Mouse (Mus musculus) forebrain, embryonic 14.5 days (tissue): ENCODE data around the gene Dock10. TPM values are rescaled to one million over a fixed set of nuclear protein-coding genes. Genes with fewer than 3 reads are reported as not detected.

Source experiments
- ATAC-seq: fragments of 200-750 bp; cut with Nextera tagmentation; 2 replicates; pipeline ENCODE4 v1.8.0; 2017; ENCODE audit warnings: mild to moderate bottlenecking, moderate library complexity
- DNase-seq: peaks from one replicate; pipeline ENCODE4 v3.0.0-alpha.2; 2015; ENCODE audit warnings: low spot score
- H3K27ac ChIP-seq: fragments of 300-500 bp; sonication (generic); 2 replicates; pipeline ENCODE4 v1.5.1; 2014; ENCODE audit warnings: low read depth, mild to moderate bottlenecking, control low read depth, low read length, moderate library complexity
- H3K27me3 ChIP-seq: fragments of 300-500 bp; sonication (generic); replicated peaks from 2 replicates; pipeline ENCODE4 v1.6.1; 2014; ENCODE audit warnings: low read length, control low read depth, mixed read lengths; ENCODE audit not compliant: control insufficient read depth, insufficient read depth
- H3K36me3 ChIP-seq: fragments of 300-500 bp; sonication (generic); 2 replicates; pipeline ENCODE4 v1.6.1; 2014; ENCODE audit warnings: low read length, control low read depth; ENCODE audit not compliant: control insufficient read depth, insufficient read depth
- H3K4me1 ChIP-seq: fragments of 300-500 bp; sonication (generic); 2 replicates; pipeline ENCODE4 v1.6.1; 2014; ENCODE audit warnings: antibody characterized with exemption, low read length, control low read depth; ENCODE audit not compliant: control insufficient read depth, insufficient read depth
- H3K4me2 ChIP-seq: fragments of 300-500 bp; sonication (generic); 2 replicates; pipeline ENCODE4 v1.6.1; 2014; ENCODE audit warnings: mild to moderate bottlenecking, control low read depth, low read length
- H3K4me3 ChIP-seq: fragments of 300-500 bp; sonication (generic); 2 replicates; pipeline ENCODE4 v1.5.1; 2014; ENCODE audit warnings: low read depth, low read length, control low read depth
- H3K9ac ChIP-seq: fragments of 300-500 bp; sonication (generic); 2 replicates; pipeline ENCODE4 v1.6.1; 2014; ENCODE audit warnings: mild to moderate bottlenecking, low read length, control low read depth, moderate library complexity
- H3K9me3 ChIP-seq: fragments of 300-500 bp; sonication (generic); replicated peaks from 2 replicates; pipeline ENCODE4 v1.6.1; 2016; ENCODE audit warnings: low read length, control low read depth, mixed read lengths; ENCODE audit not compliant: control insufficient read depth
- WGBS: fragments of 180-500 bp; shearing (Covaris S2); extraction: QIAGEN DNeasy Blood & Tissue Kit; methylation state at CpG from one replicate; pipeline ENCODE4 v1.1.7; 2014; 5-methylcytosine and 5-hydroxymethylcytosine counted together
- polyA plus RNA-seq: library from polyadenylated mRNA; unstranded; fragments of >200 nt; fragmentation: Nextera tagmentation; extraction: Ambion mirVana; gene quantifications from 2 replicates; pipeline ENCODE4 v1.2.1, GENCODE M21; 2014

Dock10 gene
- polyA plus RNA-seq, 1 experiment from 2014 or later: 1.6 TPM

DNA sequence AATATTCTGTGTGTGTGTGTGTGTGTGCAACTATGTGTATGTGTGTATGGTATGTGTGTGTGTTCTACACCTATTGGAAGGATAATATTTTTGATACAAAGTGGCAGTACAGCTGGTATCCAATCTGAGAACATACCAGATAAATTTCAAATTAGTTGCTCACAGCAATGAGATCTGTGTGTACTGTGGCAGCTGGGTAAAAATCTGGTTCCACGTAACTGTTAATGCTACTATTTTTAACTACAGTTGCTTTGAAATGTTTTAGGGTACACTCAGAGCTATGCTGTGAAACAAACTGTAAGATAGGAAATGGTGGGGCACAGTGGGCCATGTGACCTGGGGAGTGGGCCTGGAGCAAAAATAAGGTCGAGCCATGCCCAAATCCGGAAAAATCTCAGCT is 176.1 kb downstream of the Dock10 start:
- no peak overlapping the region for H3K4me3 ChIP-seq
- H3K9me3 ChIP-seq: no peaks in the 10 kb centered on the region
- no peak for ATAC-seq
- no peak overlapping the region for H3K9ac ChIP-seq
- WGBS: 92% methylated on average over 3 of the region's 3 CpGs
- peak; percentile 10 for DNase-seq
- H3K4me2 ChIP-seq: no peak overlapping the region
- H3K27me3 ChIP-seq: no peaks in the 10 kb centered on the region
- H3K4me1 ChIP-seq: no peaks in the 10 kb centered on the region
- H3K36me3 ChIP-seq: no peaks in the 10 kb centered on the region
- H3K27ac ChIP-seq: no peak overlapping the region

DNA sequence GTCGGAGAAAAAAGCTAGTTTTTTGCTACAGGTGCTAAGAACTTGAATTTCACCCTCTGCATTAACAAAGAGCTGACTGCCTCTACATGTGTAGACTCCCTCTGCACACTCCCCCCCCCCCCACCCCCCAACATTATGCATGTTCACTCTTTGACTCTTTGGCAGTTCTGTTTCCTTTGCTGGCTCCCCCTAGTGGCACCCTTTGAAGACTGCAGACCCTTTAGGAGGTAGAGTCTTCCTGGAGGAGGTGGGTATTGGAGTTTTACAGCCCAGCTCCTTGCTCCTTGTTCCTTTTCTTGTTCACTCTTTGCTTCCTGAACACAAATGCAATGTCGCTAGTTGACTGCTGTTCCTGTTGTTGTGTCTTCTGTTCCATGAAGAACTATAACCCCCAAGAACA is 181.4 kb downstream of the Dock10 start:
- no peak for DNase-seq
- Histone ChIP-seq H3K27me3 (no peaks in the 10 kb centered on the region), H3K4me1 (no peaks in the 10 kb centered on the region), H3K4me2 (no peak overlapping the region), H3K9ac (no peak overlapping the region), H3K9me3 (no peaks in the 10 kb centered on the region), H3K4me3 (no peak overlapping the region), H3K27ac (no peak overlapping the region), H3K36me3 (no peaks in the 10 kb centered on the region)
- WGBS: 73% methylated on average over 2 of the region's 2 CpGs
- ATAC-seq: no peak

DNA sequence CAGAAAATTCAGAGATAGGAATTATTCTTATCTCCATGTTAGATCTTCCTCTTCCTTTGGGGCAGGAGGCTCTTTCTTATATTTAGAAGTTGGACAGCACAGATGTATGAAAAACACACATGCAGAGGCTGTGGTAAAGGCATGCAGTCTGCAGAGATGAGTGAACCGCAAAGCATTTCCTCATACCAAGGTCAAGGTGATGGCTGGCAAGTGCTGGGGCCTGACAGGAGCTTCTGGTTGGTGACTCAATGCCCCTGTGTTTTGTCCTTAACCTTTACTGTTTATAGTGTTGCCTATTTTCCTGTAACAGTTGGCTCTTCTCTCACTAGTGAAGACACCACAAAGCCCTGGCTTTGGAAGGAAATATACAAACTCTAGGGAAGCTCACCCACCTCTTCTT is 201.9 kb downstream of the Dock10 start:
- Histone ChIP-seq H3K27me3 (no peaks in the 10 kb centered on the region), H3K4me2 (no peak overlapping the region), H3K9me3 (no peaks in the 10 kb centered on the region), H3K4me3 (no peak overlapping the region), H3K4me1 (no peaks in the 10 kb centered on the region), H3K27ac (no peak overlapping the region), H3K36me3 (no peaks in the 10 kb centered on the region), H3K9ac (no peak overlapping the region)
- WGBS: 93% methylated on average over 1 of the region's 1 CpGs
- DNase-seq (no peak), ATAC-seq (no peak)

DNA sequence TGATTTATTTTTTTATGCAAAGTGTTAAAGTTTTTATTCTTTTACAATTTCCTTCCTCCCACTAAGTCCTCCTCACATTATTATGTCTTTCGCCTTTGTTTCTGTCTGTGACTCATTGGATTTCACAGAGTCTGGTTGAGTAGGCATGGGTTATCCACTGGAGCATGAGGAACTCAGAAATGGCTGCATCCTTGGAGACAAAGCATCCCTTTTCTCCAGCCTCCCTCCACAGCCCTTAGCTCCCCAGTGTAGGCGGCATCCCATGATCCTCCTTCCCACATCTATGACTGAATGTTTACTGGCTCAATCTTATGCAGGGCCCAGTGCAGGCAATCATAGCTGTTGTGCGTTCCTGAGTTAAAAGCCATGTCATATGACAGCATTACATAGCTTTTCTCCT is 216.8 kb downstream of the Dock10 start:
- 85% methylated on average over 3 of the region's 3 CpGs for WGBS
- H3K9me3 ChIP-seq: no peaks in the 10 kb centered on the region
- no peak for DNase-seq

DNA sequence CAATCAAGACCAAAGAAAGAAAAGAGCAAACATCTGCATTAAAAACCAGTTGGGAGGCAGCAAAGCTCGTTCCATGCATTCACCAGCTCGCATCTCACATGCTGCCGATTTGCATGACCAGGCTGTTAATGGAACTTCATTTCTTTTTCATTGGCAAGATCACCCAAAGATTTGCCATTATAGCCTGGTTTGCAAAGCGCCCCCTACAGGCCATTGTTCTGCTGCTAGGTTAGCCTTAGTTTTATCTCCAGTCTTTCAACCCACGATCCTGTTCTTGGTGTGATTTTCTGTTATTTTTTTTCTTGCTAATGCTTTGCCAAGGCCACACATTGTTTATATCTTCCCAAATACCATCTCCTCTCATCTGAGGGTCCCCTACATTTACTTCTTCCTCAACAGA is 236.1 kb downstream of the Dock10 start:
- no peak overlapping the region for H3K9ac ChIP-seq
- H3K36me3 ChIP-seq: no peaks in the 10 kb centered on the region
- peaks cover 12% of the 10 kb centered on the region; the same call in 1 of the 2 replicates for H3K4me1 ChIP-seq
- no peak overlapping the region for H3K4me2 ChIP-seq
- no peaks in the 10 kb centered on the region for H3K27me3 ChIP-seq
- DNase-seq (no peak), ATAC-seq (no peak)
- H3K9me3 ChIP-seq: no peaks in the 10 kb centered on the region
- WGBS: 73% methylated on average over 5 of the region's 5 CpGs
- no peak overlapping the region for H3K4me3 ChIP-seq
- H3K27ac ChIP-seq: no peak overlapping the region

More for the DNA sequence above, 216.8 kb downstream of the Dock10 start:
- no peaks in the 10 kb centered on the region for H3K4me1 ChIP-seq
- no peak for ATAC-seq
- H3K4me3 ChIP-seq: no peak overlapping the region
- H3K36me3 ChIP-seq: no peaks in the 10 kb centered on the region
- no peak overlapping the region for H3K27ac ChIP-seq
- no peak overlapping the region for H3K9ac ChIP-seq
- no peak overlapping the region for H3K4me2 ChIP-seq
- no peaks in the 10 kb centered on the region for H3K27me3 ChIP-seq

DNA sequence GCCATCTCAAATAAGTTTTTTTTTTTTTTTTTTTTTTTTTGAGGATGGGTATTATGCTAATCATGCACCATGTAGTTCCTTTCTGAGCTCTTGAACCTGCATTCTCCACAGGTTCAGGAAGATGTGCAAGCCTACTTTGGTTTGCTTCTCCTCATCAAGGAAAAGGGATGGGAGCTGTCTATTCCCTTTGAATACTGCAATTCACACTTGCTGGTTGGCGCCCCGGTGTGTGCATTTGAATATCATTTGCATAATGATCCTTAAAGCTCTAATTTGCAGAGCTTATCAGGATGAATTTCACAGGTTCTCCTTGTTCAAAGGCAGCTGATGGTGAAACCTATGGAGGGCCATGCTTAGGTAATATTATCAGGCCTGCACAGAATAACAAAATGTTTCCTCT is 237.9 kb downstream of the Dock10 start:
- Histone ChIP-seq H3K27ac (no peak overlapping the region; the same call in 1 of the 2 replicates), H3K4me3 (no peak overlapping the region), H3K27me3 (no peaks in the 10 kb centered on the region), H3K4me1 (peaks cover 12% of the 10 kb centered on the region; the same call in 1 of the 2 replicates), H3K9me3 (no peaks in the 10 kb centered on the region), H3K4me2 (no peak overlapping the region), H3K9ac (no peak overlapping the region), H3K36me3 (no peaks in the 10 kb centered on the region)
- ATAC-seq (peak; percentile 54; the same call in 1 of the 2 replicates), DNase-seq (peak; percentile 54)
- WGBS: 4% methylated on average over 2 of the region's 2 CpGs

DNA sequence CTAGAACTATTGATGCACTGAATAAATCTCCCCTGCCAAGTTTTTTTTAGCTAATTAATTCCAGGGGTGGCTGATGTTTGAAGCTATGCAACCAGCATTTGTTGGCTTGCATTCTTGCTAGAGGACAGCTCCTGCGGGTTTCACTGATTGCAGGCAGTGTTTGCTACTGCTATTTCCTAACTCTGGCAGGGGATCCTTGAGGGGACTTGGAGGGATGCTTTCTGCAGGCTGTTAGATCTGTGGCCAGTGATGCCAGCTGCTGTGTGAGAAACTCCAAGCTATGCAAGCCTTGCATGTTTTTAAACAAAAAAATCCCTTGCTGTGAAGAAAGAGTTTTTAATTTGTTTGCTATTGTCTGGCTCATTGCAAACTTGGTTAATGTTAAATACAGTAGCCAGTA is 238.4 kb downstream of the Dock10 start:
- H3K27ac ChIP-seq: no peak overlapping the region
- no peak overlapping the region for H3K9ac ChIP-seq
- H3K27me3 ChIP-seq: no peaks in the 10 kb centered on the region
- peak; percentile 45 for DNase-seq
- H3K4me1 ChIP-seq: peaks cover 12% of the 10 kb centered on the region; the same call in 1 of the 2 replicates
- no peak overlapping the region for H3K4me2 ChIP-seq
- ATAC-seq: peak; percentile 44; the same call in 1 of the 2 replicates
- WGBS: 3% methylated on average over 1 of the region's 1 CpGs
- H3K9me3 ChIP-seq: no peaks in the 10 kb centered on the region
- no peak overlapping the region for H3K4me3 ChIP-seq
- H3K36me3 ChIP-seq: no peaks in the 10 kb centered on the region

DNA sequence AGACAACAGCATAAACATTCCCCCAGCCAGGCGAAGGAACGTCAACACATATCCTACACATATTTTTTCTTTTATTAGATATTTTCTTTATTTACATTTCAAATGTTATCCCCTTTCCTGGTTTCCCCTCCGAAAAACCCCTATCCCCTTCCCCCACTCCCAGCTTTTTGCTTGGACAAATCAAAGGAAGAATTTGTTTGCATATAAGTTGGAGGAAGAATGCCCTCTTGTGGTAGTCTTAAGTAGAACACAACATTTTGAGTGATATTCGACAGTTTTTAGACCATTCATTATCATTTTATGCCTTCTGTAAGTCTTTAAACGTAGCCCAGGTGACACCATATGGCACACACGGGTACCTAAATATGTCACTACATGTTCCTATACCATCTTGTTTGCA is 242.5 kb downstream of the Dock10 start:
- Histone ChIP-seq H3K4me1 (peaks cover 11% of the 10 kb centered on the region; the same call in 1 of the 2 replicates), H3K27ac (no peak overlapping the region), H3K36me3 (no peaks in the 10 kb centered on the region), H3K9me3 (no peaks in the 10 kb centered on the region), H3K4me3 (no peak overlapping the region), H3K4me2 (no peak overlapping the region), H3K27me3 (no peaks in the 10 kb centered on the region), H3K9ac (no peak overlapping the region)
- ATAC-seq: 0 out of 2 replicates have a peak, but pooled peaks have one; percentile 21
- WGBS: 37% methylated on average over 6 of the region's 6 CpGs
- DNase-seq: peak; percentile 63

DNA sequence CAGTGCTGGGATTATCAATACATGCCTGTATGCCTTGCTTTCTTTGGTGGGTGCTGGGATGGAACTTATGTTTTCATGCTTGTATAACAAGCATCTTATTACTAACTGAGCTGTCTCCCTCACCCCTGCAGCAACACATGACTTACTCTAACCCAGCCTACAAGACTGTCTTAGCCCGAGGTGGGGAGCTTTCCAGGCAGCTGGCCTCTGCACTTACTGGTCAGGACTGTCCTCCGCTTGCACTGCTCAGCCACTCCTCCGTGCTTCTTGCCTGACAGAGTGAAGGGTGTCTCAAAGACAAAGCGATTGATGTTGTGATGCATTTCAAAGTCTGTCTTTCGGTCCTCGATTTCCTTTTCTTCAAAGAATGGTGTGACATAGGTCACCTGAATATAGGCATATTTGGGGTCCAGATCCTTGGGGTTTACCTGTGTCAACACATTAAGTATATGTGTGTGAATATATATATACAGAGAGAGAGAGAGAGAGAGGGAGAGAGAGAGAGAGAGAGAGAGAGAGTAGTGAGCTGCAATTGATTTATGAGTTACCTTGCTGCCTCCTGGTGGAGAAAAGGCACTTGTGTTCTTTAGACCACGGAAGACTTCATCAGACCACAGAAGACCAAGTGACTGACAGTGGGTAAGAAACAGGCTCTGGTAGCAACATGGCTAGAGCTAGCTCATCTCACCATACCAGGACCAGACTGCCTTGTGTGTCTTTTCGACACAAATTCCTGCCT is 245.9 kb downstream of the Dock10 start:
- Histone ChIP-seq H3K9ac (no peak overlapping the region), H3K9me3 (no peaks in the 10 kb centered on the region), H3K4me2 (no peak overlapping the region), H3K4me1 (no peaks in the 10 kb centered on the region), H3K36me3 (no peaks in the 10 kb centered on the region), H3K27me3 (no peaks in the 10 kb centered on the region), H3K4me3 (no peak overlapping the region), H3K27ac (no peak overlapping the region)
- ATAC-seq: peak; percentile 65; the same call in 1 of the 2 replicates
- WGBS: 59% methylated on average over 8 of the region's 8 CpGs
- DNase-seq: peak; percentile 75
